Mouse (Mus musculus): ENCODE results near the gene Polr2e.

DNA sequence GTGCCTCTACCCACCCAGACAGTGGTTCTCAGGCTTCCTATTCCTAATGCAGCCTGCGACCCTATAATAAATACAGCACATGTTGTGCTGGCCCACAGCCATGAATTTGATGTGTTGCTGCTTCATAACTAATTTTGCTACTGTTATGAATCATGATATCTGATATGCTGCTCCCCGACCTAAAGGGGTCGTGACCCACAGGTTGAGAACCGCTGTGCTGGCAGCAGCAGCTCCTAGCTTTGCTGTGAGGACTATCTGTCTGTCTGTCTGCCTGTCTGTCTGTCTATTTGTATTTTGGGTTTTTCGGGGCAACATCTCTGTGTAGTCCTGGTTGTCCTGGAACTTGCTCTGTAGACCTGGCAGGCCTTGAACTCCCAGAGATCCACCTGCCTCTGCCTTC is 15.8 kb downstream of the Polr2e start:
- no peak for TF ChIP-seq CTCF (IDR thresholded peaks at IDR 0.05; ENCODE audit: low read depth, low read length)
- no peak for TF ChIP-seq POLR2A (IDR thresholded peaks at IDR 0.05; ENCODE audit: borderline replicate concordance, low read depth, low read length)
